Mouse (Mus musculus) spleen, adult 2 months (tissue): ENCODE results near the gene Gm10392. TPM values are rescaled to one million over a fixed set of nuclear protein-coding genes. Genes with fewer than 3 reads are reported as not detected.
"Not testable (repeated sequence)": the region's sequence is repeated elsewhere in the genome, so short reads cannot be mapped to it uniquely, and the experiment has no call there.

Experiments
- DNase-seq, 2 experiments: peaks; one replicate each; pipeline versions ENCODE4 v3.0.0 to v3.0.0-alpha.2; 2012 to 2021; ENCODE audit warnings: low spot score in 2 of 2, low read depth in 1 of 2
- H3K27ac ChIP-seq: fragments of 200-500 bp; 2 replicates; pipeline ENCODE4 v1.5.1; 2012; ENCODE audit warnings: low read length, inconsistent platforms; ENCODE audit not compliant: insufficient read depth
- H3K27me3 ChIP-seq: fragments of 200-500 bp; 2 replicates; pipeline ENCODE4 v1.6.1; 2012; ENCODE audit warnings: mild to moderate bottlenecking, moderate library complexity, low read length, inconsistent platforms; ENCODE audit not compliant: control insufficient read depth, insufficient read depth
- H3K36me3 ChIP-seq: fragments of 200-500 bp; 2 replicates; pipeline ENCODE4 v1.6.1; 2012; ENCODE audit warnings: mild to moderate bottlenecking, low read length, inconsistent platforms; ENCODE audit not compliant: control insufficient read depth, insufficient read depth
- H3K4me1 ChIP-seq: fragments of 200-500 bp; 2 replicates; pipeline ENCODE4 v1.6.1; 2011; ENCODE audit warnings: inconsistent platforms; ENCODE audit not compliant: control insufficient read depth, insufficient read depth, insufficient read length
- H3K4me3 ChIP-seq: fragments of 200-500 bp; 2 replicates; pipeline ENCODE4 v1.5.1; 2011; ENCODE audit warnings: mild to moderate bottlenecking, inconsistent platforms; ENCODE audit not compliant: insufficient read depth, insufficient read length; ENCODE audit errors: extremely low read depth
- CTCF ChIP-seq: fragments of 200-500 bp; IDR thresholded peaks from 2 replicates; pipeline ENCODE4 v1.5.1; 2011; ENCODE audit warnings: mild to moderate bottlenecking, inconsistent platforms; ENCODE audit not compliant: insufficient read depth, insufficient read length, insufficient replicate concordance; ENCODE audit errors: extremely low read depth
- POLR2A ChIP-seq: fragments of 200-500 bp; IDR thresholded peaks from 2 replicates; pipeline ENCODE4 v1.6.1; 2011; ENCODE audit warnings: low read depth, low read length, inconsistent platforms
- WGBS: fragments of 180-500 bp; shearing (Covaris S2); methylation state at CpG from one replicate; pipeline ENCODE4 v1.1.7; 2018; 5-methylcytosine and 5-hydroxymethylcytosine counted together
- polyA plus RNA-seq: library from polyadenylated mRNA; depleted of rRNA; stranded (reverse); fragments of >200 nt; gene quantifications from 2 replicates; pipeline ENCODE4 v1.2.3, GENCODE M21; 2012; rRNA removed

Gene Gm10392
- polyA plus RNA-seq, result 0.16 and 0.50 TPM in 2 replicates

DNA sequence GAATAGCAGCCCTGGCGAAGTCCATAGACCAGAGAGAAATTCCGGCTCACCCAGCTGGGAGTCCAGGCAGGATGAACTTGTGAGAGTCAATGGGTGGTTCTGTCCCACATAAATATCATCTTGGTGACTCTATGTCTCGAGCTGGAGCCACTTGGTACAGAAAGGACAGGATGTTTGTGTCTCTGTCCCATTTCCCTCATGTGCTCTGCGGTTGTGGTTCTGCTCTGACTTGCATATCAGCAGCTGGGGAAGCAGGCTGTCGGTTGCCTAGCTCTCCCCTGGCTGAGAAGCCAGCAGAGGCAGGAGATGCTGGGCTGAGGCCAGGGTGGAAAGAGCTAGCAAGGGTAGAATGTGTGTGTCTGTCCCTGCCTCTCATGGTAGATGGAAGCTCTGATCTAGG lies at the start of gene Gm10392:
Gene Gm10392 (minus strand): TSS at position 156 of the 400 bp plus-strand sequence.
- 3% methylated on average over 5 of the region's 5 CpGs for WGBS
- Histone ChIP-seq H3K4me1 (peaks cover 38% of the 10 kb centered on the region), H3K27me3 (peaks cover 6% of the 10 kb centered on the region), H3K27ac (peak within 1 kb of the TSS; percentile 82), H3K36me3 (no peaks in the 10 kb centered on the region), H3K4me3 (no peak within 1 kb of the TSS; the same call in 1 of the 2 replicates)
- DNase-seq, result peak; percentile 65 to 73
- TF ChIP-seq CTCF (no peak), POLR2A (peak; percentile 2; the same call in 1 of the 2 replicates)

DNA sequence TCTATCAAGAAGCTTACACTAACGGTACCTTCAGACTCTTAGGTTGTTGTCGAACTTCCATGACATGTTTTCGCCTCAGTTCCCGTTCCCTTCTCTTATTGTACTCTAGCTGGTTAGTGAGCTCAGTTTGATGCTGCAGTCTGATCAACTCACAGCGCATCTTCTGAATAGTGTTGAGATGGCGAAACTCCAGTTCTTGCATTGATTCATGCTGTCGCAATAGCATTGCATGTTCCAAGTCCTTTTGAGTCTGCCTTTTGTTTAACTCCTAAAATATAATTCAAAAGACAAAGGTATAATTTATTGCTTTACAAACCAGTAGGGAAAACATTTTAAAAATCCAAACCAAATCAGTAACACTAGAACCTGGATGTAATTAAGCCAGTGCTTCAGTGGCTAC lies 26.3 kb upstream of the Gm10392 start:
- no peak overlapping the region for H3K27ac ChIP-seq
- no peak overlapping the region for H3K4me3 ChIP-seq
- H3K36me3 ChIP-seq, result peaks cover 24% of the 10 kb centered on the region
- DNase-seq, result no peak
- TF ChIP-seq CTCF, result no peak
- TF ChIP-seq POLR2A, result no peak
- H3K27me3 ChIP-seq, result no peaks in the 10 kb centered on the region
- WGBS, result 95% methylated on average over 7 of the region's 7 CpGs
- no peaks in the 10 kb centered on the region for H3K4me1 ChIP-seq

DNA sequence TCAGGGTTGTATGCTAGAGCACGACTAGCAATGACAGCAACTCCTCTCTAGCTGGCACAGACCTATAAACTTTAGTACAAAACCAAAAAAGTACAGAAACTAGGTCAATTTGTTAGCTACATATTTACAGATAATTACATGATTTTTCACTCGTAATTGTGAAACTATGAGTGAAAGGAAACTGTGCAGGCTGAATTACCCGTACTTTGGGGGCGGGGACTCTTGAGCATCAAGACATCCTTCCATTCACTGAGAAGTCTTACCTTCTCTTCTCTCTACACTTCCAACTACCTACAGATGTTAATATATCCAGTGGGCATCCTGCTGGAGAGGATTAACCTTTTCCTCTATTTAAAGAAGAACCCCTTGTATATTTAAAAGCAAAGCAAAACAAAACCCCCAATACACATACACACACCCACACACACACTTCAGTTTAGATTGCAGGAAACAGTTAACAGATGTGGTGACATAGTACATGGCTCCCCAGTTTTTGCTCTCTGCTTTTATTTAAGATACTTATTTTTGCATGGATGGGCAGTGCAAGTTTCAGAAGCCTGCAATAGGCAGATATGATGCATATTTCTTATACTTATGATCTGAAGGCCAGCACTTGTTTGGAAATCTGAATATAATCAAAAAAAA lies 13.3 kb upstream of the Gm10392 start:
- no peak for TF ChIP-seq POLR2A
- no peak for TF ChIP-seq CTCF
- Histone ChIP-seq H3K27ac (no peak overlapping the region), H3K4me1 (no peaks in the 10 kb centered on the region), H3K36me3 (peaks cover 2% of the 10 kb centered on the region), H3K27me3 (no peaks in the 10 kb centered on the region), H3K4me3 (no peak overlapping the region)
- whole genome bisulfite sequencing, result 72% methylated on average over 4 of the region's 4 CpGs
- no peak for DNase-seq

DNA sequence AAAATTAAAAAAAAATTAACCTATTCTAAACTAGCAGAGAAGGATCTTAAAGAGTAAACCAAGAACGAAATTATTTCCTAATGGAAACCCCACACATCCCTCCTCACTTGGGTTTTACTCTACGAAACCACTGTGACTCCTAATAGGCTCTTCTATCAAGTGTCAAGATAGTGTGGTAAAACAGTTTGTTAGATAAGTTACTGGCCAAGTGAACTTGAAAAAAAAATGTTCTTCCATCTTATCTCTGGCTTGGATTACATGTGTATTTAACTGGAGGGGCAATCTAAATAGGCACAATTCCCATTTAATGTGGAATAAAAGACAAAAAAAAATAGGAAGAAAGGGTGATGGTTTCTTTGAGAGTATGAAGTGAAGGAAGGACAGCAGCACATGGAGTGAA lies 11.9 kb upstream of the Gm10392 start:
- Histone ChIP-seq H3K27me3 (no peaks in the 10 kb centered on the region), H3K36me3 (peaks cover 2% of the 10 kb centered on the region), H3K4me3 (no peak overlapping the region), H3K4me1 (no peaks in the 10 kb centered on the region), H3K27ac (no peak overlapping the region)
- WGBS, result 79% methylated on average over 2 of the region's 2 CpGs
- no peak for TF ChIP-seq CTCF
- no peak for TF ChIP-seq POLR2A
- DNase-seq, result no peak

DNA sequence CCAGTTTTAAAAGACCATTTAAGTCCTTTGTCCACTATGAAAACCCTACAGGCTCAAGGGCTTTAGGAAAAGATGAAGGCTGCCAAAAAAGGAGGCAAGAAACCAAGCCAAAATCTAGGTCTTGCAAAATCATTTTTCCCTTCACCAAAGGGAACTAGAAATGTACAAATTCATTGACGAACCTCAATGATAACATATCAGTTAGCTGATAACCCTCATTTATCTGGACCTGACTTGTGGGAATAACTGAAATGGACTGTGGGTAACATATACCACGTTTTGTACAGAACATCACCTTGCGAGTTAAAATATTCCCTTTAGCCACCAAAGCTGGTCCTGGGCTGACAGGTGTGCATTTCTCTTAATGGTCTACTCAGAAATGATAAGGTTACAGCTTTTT lies 10.6 kb upstream of the Gm10392 start:
- Histone ChIP-seq H3K4me3 (no peak overlapping the region), H3K27ac (no peak overlapping the region), H3K27me3 (no peaks in the 10 kb centered on the region), H3K4me1 (no peaks in the 10 kb centered on the region), H3K36me3 (peaks cover 2% of the 10 kb centered on the region)
- WGBS, result 80% methylated on average over 3 of the region's 3 CpGs
- TF ChIP-seq POLR2A (no peak), CTCF (no peak)
- DNase-seq, result no peak

DNA sequence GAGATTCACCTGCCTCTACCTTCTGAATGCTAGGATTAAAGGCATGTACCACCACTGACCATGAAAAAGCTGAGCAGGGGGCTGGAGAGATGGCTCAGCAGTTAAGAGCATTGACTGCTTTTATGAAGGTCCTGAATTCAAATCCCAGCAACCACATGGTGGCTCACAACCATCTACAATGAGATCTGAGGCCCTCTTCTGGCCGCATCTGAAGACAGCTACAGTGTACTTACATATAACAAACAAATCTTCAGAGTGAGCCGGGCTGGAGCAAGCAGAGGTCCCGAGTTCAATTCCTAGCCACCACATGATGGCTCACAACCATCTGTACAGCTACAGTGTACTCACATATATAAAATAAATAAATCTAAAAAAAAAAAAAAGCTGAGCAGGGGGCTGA lies 9.4 kb upstream of the Gm10392 start:
- H3K27me3 ChIP-seq, H3K4me3 ChIP-seq, H3K4me1 ChIP-seq, DNase-seq, H3K36me3 ChIP-seq, H3K27ac ChIP-seq: not testable (repeated sequence)
- WGBS, result 95% methylated on average over 3 of the region's 3 CpGs

DNA sequence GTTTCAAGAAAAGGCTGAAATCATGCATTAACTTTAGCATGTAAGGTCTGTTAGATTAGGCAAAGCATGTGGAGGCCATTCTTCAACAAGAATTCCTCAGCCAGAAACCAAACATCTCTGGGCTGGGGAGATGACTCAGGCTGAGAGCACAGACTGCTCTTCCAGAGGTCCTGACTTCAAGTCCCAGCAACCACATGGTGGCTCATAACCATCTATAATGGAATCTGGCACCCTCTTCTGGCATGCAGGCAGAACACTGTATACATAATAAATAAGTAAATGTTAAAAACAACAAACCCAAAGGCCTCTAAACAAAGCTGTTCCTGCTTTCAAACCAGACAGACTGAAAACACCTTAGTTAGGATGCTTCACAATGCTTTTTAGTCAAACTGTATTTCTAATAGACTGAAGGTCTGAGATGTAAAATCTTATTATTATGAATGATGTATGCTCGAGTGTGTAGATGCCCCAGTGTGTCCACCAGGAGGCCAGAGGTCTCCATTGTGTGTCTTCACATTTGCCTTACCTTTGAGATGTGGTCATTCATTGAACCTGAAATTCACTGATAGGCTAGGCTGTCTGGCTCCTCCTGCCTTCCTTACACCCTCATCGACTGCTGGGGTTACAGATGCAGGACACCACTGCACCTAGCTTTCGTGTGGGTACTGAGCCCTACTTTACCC lies 6.9 kb upstream of the Gm10392 start:
- 88% methylated on average over 3 of the region's 3 CpGs for WGBS
- DNase-seq, result no peak
- TF ChIP-seq POLR2A, result no peak
- no peak for TF ChIP-seq CTCF
- Histone ChIP-seq H3K4me1 (no peaks in the 10 kb centered on the region), H3K27ac (no peak overlapping the region), H3K36me3 (no peaks in the 10 kb centered on the region), H3K27me3 (no peaks in the 10 kb centered on the region), H3K4me3 (no peak overlapping the region)
